In the genomic region with DNA sequence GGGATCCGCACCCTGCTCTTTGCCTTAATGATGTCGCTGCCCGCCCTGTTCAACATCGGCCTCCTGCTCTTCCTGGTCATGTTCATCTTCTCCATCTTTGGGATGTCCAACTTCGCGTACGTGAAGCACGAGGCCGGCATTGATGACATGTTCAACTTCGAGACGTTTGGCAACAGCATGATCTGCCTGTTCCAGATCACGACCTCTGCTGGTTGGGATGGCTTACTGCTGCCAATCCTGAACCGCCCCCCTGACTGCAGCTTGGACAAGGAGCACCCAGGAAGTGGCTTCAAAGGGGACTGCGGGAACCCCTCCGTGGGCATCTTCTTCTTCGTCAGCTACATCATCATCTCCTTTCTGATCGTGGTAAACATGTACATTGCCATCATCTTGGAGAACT, we compare ENCODE assay signal across 12 mouse cellular contexts. TPM values are rescaled to one million over a fixed set of nuclear protein-coding genes. Genes with fewer than 3 reads are reported as not detected.
DNase-seq lines count a peak whose midpoint lies in the region; TF ChIP-seq lines count a peak whose summit lies in the region.
"Had no signal": no experiment of that assay in that cellular context is flagged by ENCODE, and none has a peak within 500 bp of the region (broad histone marks: within the 10 kb centered on the region; RNA-seq: fewer than 3 reads in every experiment).

No protein-coding gene starts in this region.

- no peak for TF ChIP-seq POLR2A in lung, adult 2 months (IDR thresholded peaks at IDR 0.05; ENCODE audit: borderline replicate concordance, extremely low read depth, low read depth, low read length)
- TF ChIP-seq POLR2A in olfactory bulb, adult 2 months (IDR thresholded peaks at IDR 0.05; ENCODE audit: insufficient read depth, low read depth, low read length) = no peak

- no peak for DNase-seq in gastrocnemius, adult 2 months
- DNase-seq in gastrocnemius, postnatal 10 days = no peak
- no peak for DNase-seq in lung, adult 2 months
- DNase-seq in lung, postnatal 14 days = no peak
- peak; percentile 41 for DNase-seq in brain, adult 2 months (ENCODE audit: low read depth, low spot score)
- DNase-seq in urinary bladder, adult 18-20 months (ENCODE audit: low spot score in 2 of 2) = no peak
- DNase-seq in hindbrain, embryonic 10.5 days (ENCODE audit: low spot score) = no peak
- DNase-seq: liver, embryonic 13.5 days had no signal

- no peaks in the 10 kb centered on the region for H3K4me1 ChIP-seq in lung, adult 2 months (ENCODE audit: control insufficient read depth, insufficient read depth, low read length)
- no peaks in the 10 kb centered on the region for H3K4me1 ChIP-seq in olfactory bulb, adult 2 months (ENCODE audit: control insufficient read depth, insufficient read depth, low read length)
- peaks cover 19% of the 10 kb centered on the region for H3K4me1 ChIP-seq in hindbrain, embryonic 10.5 days (replicated peaks)
- H3K4me1 ChIP-seq: forebrain, embryonic 12.5 days; hindbrain, embryonic 15.5 days; liver, embryonic 13.5 days; neural tube, embryonic 12.5 days had no signal

- peak; percentile 29; the same call in 1 of the 2 replicates for TF ChIP-seq CTCF in gastrocnemius, adult 2 months (IDR thresholded peaks at IDR 0.05)
- peak; percentile 44; the same call in 1 of the 2 replicates for TF ChIP-seq CTCF in lung, adult 2 months (IDR thresholded peaks at IDR 0.05; ENCODE audit: insufficient read depth, low read length)
- 0 out of 2 replicates have a peak, but pooled peaks have one; percentile 10 for TF ChIP-seq CTCF in olfactory bulb, adult 2 months (IDR thresholded peaks at IDR 0.05; ENCODE audit: insufficient read depth, low read depth, low read length)

- H3K4me3 ChIP-seq in gastrocnemius, adult 2 months = no peak overlapping the region
- H3K4me3 ChIP-seq in lung, adult 2 months (replicated peaks; ENCODE audit: extremely low read depth, low read depth, low read length) = no peak overlapping the region
- H3K4me3 ChIP-seq in olfactory bulb, adult 2 months (ENCODE audit: insufficient read depth, low read depth, low read length) = no peak overlapping the region
- no peak overlapping the region for H3K4me3 ChIP-seq in hindbrain, embryonic 10.5 days
- H3K4me3 ChIP-seq: forebrain, embryonic 12.5 days; hindbrain, embryonic 15.5 days; liver, embryonic 13.5 days; neural tube, embryonic 12.5 days had no signal

- 57% methylated on average over 17 of the region's 17 CpGs for WGBS in lung, adult 2 months
- WGBS in olfactory bulb, adult 2 months = 74% methylated on average over 17 of the region's 17 CpGs
- 46% methylated on average over 17 of the region's 17 CpGs for WGBS in hindbrain, embryonic 10.5 days

- intact Hi-C loops in gastrocnemius, adult 2 months (cut with DNase I) = loop anchor here (5.0 kb wide), 1 partner anchor 282 kb away; no protein-coding TSS in a partner anchor

- no peaks in the 10 kb centered on the region for H3K9me3 ChIP-seq in hindbrain, embryonic 10.5 days
- H3K9me3 ChIP-seq: forebrain, embryonic 12.5 days; hindbrain, embryonic 15.5 days; liver, embryonic 13.5 days; neural tube, embryonic 12.5 days had no signal

- H3K36me3 ChIP-seq in hindbrain, embryonic 10.5 days = peaks cover 41% of the 10 kb centered on the region
- H3K36me3 ChIP-seq: liver, embryonic 13.5 days had no signal

- no peak overlapping the region for H3K27ac ChIP-seq in gastrocnemius, adult 2 months
- no peak overlapping the region for H3K27ac ChIP-seq in olfactory bulb, adult 2 months (ENCODE audit: insufficient read depth, low read depth, low read length)
- no peak overlapping the region for H3K27ac ChIP-seq in hindbrain, embryonic 10.5 days
- H3K27ac ChIP-seq: forebrain, embryonic 12.5 days; hindbrain, embryonic 15.5 days; liver, embryonic 13.5 days; neural tube, embryonic 12.5 days had no signal

- H3K27me3 ChIP-seq in hindbrain, embryonic 10.5 days (ENCODE audit: insufficient read depth, poor library complexity, severe bottlenecking) = peaks cover 63% of the 10 kb centered on the region

RNA-seq across cellular contexts. Expression of a gene that starts 7.5 kb away (rescaled TPM):
- total RNA-seq in gastrocnemius, adult 2 months (2021) = not detected
- total RNA-seq in gastrocnemius, postnatal 10 days (2021) = not detected
- polyA plus RNA-seq in lung, adult 2 months (2012; rRNA removed) = 0.15 and 0.22 TPM in 2 replicates
- polyA plus RNA-seq in olfactory bulb, adult 2 months (2012; ENCODE audit: insufficient read depth, insufficient read length, low replicate concordance, missing spikeins) = not detected in 2 replicates
- polyA plus RNA-seq in hindbrain, embryonic 10.5 days (2016; fragmentation: Nextera tagmentation; extraction: Ambion mirVana) = not detected in 2 replicates
- polyA plus RNA-seq: forebrain, embryonic 12.5 days; hindbrain, embryonic 15.5 days; liver, embryonic 13.5 days; neural tube, embryonic 12.5 days had no signal

RNA-seq across cellular contexts. Expression of a gene that starts 38.7 kb away (rescaled TPM):
- under 1 TPM; 0.67 to 0.77 TPM for total RNA-seq in gastrocnemius, adult 2 months (2021)
- total RNA-seq in gastrocnemius, postnatal 10 days (2021) = 1 to 10 TPM; 1.9 to 3.4 TPM
- polyA plus RNA-seq in lung, adult 2 months (2012; rRNA removed) = 9.3 and 10.6 TPM in 2 replicates
- polyA plus RNA-seq in olfactory bulb, adult 2 months (2012; ENCODE audit: insufficient read depth, insufficient read length, low replicate concordance, missing spikeins) = not detected in 2 replicates
- polyA plus RNA-seq in hindbrain, embryonic 10.5 days (2016; fragmentation: Nextera tagmentation; extraction: Ambion mirVana) = 1.4 TPM in 2 replicates
